Mouse (Mus musculus) lung, embryonic 16.5 days (tissue): ENCODE measurements around the gene Grid2ip. TPM values are rescaled to one million over a fixed set of nuclear protein-coding genes. Genes with fewer than 3 reads are reported as not detected.

ENCODE experiments used
- ATAC-seq: fragments of 200-750 bp; cut with Nextera tagmentation; 2 replicates; pipeline ENCODE4 v1.8.0; 2017; ENCODE audit warnings: low read depth, mild to moderate bottlenecking, moderate library complexity
- H3K27ac ChIP-seq: fragments of 300-500 bp; sonication (generic); 2 replicates; pipeline ENCODE4 v1.5.1; 2014; ENCODE audit warnings: mild to moderate bottlenecking, control low read depth, low read length
- H3K27me3 ChIP-seq: fragments of 300-500 bp; sonication (generic); 2 replicates; pipeline ENCODE4 v1.6.1; 2014; ENCODE audit warnings: low read depth, low read length, mixed read lengths; ENCODE audit not compliant: control insufficient read depth, insufficient read depth
- H3K36me3 ChIP-seq: fragments of 300-500 bp; sonication (generic); 2 replicates; pipeline ENCODE4 v1.6.1; 2014; ENCODE audit warnings: low read length; ENCODE audit not compliant: control insufficient read depth, insufficient read depth
- H3K4me1 ChIP-seq: fragments of 300-500 bp; sonication (generic); replicated peaks from 2 replicates; pipeline ENCODE4 v1.6.1; 2014; ENCODE audit warnings: low read length, mixed read lengths; ENCODE audit not compliant: control insufficient read depth, insufficient read depth
- H3K4me2 ChIP-seq: fragments of 300-500 bp; sonication (generic); 2 replicates; pipeline ENCODE4 v1.6.1; 2014; ENCODE audit warnings: low read depth, low read length, control low read depth
- H3K4me3 ChIP-seq: fragments of 300-500 bp; sonication (generic); 2 replicates; pipeline ENCODE4 v1.5.1; 2014; ENCODE audit warnings: mild to moderate bottlenecking, low read length, control low read depth
- H3K9ac ChIP-seq: fragments of 300-500 bp; sonication (generic); 2 replicates; pipeline ENCODE4 v1.6.1; 2014; ENCODE audit warnings: low read length, control low read depth
- H3K9me3 ChIP-seq: fragments of 300-500 bp; sonication (generic); 2 replicates; pipeline ENCODE4 v1.6.1; 2016; ENCODE audit warnings: low read length; ENCODE audit not compliant: control insufficient read depth
- WGBS: fragments of 180-500 bp; shearing (Covaris S2); extraction: QIAGEN DNeasy Blood & Tissue Kit; methylation state at CpG from one replicate; pipeline ENCODE4 v1.1.7; 2014; 5-methylcytosine and 5-hydroxymethylcytosine counted together
- polyA plus RNA-seq: library from polyadenylated mRNA; unstranded; fragments of >200 nt; fragmentation: Nextera tagmentation; extraction: Ambion mirVana; gene quantifications from 2 replicates; pipeline ENCODE4 v1.2.1, GENCODE M21; 2015

Grid2ip gene
- polyA plus RNA-seq, 1 experiment from 2014 or later, result 0.04 TPM

DNA sequence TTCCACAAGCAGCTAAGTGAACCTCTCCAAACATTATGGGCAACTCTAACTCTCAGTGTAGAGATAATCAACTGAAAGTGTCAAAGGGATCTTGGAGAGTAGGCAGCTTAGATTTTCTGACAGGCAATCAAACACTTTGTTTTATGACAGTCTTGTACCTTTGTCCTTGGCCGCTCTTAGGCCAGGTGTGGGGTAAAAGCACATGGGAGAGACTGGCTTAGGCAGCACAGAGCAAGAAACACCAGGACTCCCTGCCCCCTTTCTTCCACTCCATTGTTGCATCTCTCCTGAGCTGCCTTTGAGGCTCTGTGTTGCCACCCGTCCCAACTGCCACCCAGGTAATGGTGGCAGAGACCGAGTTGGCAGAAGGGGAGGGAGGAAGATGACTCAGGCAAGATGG lies 84.2 kb downstream of the Grid2ip start:
- no peaks in the 10 kb centered on the region for H3K9me3 ChIP-seq
- no peak overlapping the region for H3K9ac ChIP-seq
- WGBS, result 69% methylated on average over 3 of the region's 3 CpGs
- H3K4me3 ChIP-seq, result no peak overlapping the region
- H3K4me2 ChIP-seq, result no peak overlapping the region
- no peaks in the 10 kb centered on the region for H3K4me1 ChIP-seq
- H3K27me3 ChIP-seq, result no peaks in the 10 kb centered on the region
- no peak overlapping the region for H3K27ac ChIP-seq
- ATAC-seq, result no peak
- no peaks in the 10 kb centered on the region for H3K36me3 ChIP-seq

- Histone ChIP-seq H3K9ac (no peak overlapping the region), H3K27ac (no peak overlapping the region), H3K36me3 (no peaks in the 10 kb centered on the region), H3K9me3 (no peaks in the 10 kb centered on the region), H3K4me3 (no peak overlapping the region), H3K27me3 (no peaks in the 10 kb centered on the region), H3K4me2 (no peak overlapping the region), H3K4me1 (no peaks in the 10 kb centered on the region)
- ATAC-seq, result no peak
- WGBS, result 75% methylated on average over 12 of the region's 12 CpGs
These were observed 84.6 kb downstream of the Grid2ip start for GRCm38 (mm10) chr5:143441753-143442152.

Other genes with a start within 250 kb of the Grid2ip start
- gene Rnf216, start 244.3 kb upstream of the Grid2ip start, polyA plus RNA-seq, result 35.0 and 35.9 TPM in 2 replicates
- gene Olfr718-ps1, start 209.8 kb upstream of the Grid2ip start, polyA plus RNA-seq, result not detected in 2 replicates
- 11.7 and 12.7 TPM in 2 replicates for gene Rbak, start 176.6 kb upstream of the Grid2ip start, polyA plus RNA-seq
- 0.11 TPM in 1 of 2 replicates, not detected in the other for gene Spdye4b, start 176.3 kb upstream of the Grid2ip start, polyA plus RNA-seq
- not detected in 2 replicates for gene Spdye4a, start 130.4 kb upstream of the Grid2ip start, polyA plus RNA-seq
- gene Zfp12, start 122.2 kb upstream of the Grid2ip start, polyA plus RNA-seq, result 13.0 and 13.9 TPM in 2 replicates
- 0.92 and 1.2 TPM in 2 replicates for gene Zfp316, start 87.3 kb upstream of the Grid2ip start, polyA plus RNA-seq
- 0.05 TPM in 1 of 2 replicates, not detected in the other for gene Zfp853, start 63.7 kb upstream of the Grid2ip start, polyA plus RNA-seq
- 32.3 and 33.0 TPM in 2 replicates for gene E130309D02Rik, start 42.0 kb upstream of the Grid2ip start, polyA plus RNA-seq
- gene Zdhhc4, start 28.1 kb upstream of the Grid2ip start, polyA plus RNA-seq, result 72.7 and 79.2 TPM in 2 replicates
- gene Kdelr2, start 46.5 kb downstream of the Grid2ip start, polyA plus RNA-seq, result 320 and 341 TPM in 2 replicates
- gene Daglb, start 107.2 kb downstream of the Grid2ip start, polyA plus RNA-seq, result 8.4 TPM in 2 replicates
- gene Rac1, start 170.7 kb downstream of the Grid2ip start, polyA plus RNA-seq, result 329 and 475 TPM in 2 replicates